Mouse (Mus musculus) kidney, adult 18-20 months (tissue): ENCODE data around the gene Trip10.
A peak's percentile ranks its signal among the peaks of the same experiment; 100 is the strongest.

Experiments used
- DNase-seq: peaks from one replicate; pipeline ENCODE4 v3.0.0; 2021

The Trip10 gene

GRCm38 (mm10) chr17:57292968-57293367 lies 43.7 kb downstream of the Trip10 start:
- no peak for DNase-seq

GRCm38 (mm10) chr17:57295935-57296334 lies 46.7 kb downstream of the Trip10 start:
- DNase-seq = peak; percentile 32

- DNase-seq = no peak
Observed at GRCm38 (mm10) chr17:57297040-57297439, 47.8 kb downstream of the Trip10 start.

GRCm38 (mm10) chr17:57305593-57305992 lies 56.3 kb downstream of the Trip10 start:
- DNase-seq = no peak

GRCm38 (mm10) chr17:57307074-57307473 lies 57.8 kb downstream of the Trip10 start:
- no peak for DNase-seq

GRCm38 (mm10) chr17:57311801-57312200 lies 62.5 kb downstream of the Trip10 start:
- DNase-seq = no peak
